12 mouse cellular contexts compared by ENCODE assay signal in the genomic region with DNA sequence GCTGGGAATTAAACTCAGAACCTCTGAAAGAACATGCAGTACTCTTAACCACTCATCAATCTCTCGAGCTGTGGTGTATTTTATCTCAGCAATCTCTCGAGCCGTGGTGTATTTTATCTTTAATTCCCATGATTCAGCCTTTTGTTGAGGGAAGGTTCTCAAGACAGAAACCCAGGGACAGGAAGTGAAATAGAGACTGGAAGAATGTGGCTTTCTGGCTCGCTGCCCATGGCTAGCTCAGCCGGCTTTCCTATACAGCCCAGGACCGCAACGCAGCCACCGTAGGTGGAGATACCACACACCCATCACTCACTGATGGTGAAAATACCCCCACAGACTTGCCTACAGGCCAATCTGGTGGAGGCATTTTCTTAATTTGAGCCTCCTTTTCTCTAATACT. TPM values are rescaled to one million over a fixed set of nuclear protein-coding genes. Genes with fewer than 3 reads are reported as not detected.
DNase-seq lines count a peak whose midpoint lies in the region; ATAC-seq lines count a peak whose summit lies in the region.
"Had no signal": no experiment of that assay in that cellular context is flagged by ENCODE, and none has a peak within 500 bp of the region (broad histone marks: within the 10 kb centered on the region; RNA-seq: fewer than 3 reads in every experiment).

No protein-coding gene starts in this region.

- H3K4me1 ChIP-seq in heart, embryonic 11.5 days (ENCODE audit: control insufficient read depth, insufficient read depth, low read length): no peaks in the 10 kb centered on the region
- H3K4me1 ChIP-seq in midbrain, embryonic 11.5 days (ENCODE audit: control insufficient read depth, insufficient read depth, low read length): peaks cover 3% of the 10 kb centered on the region; the same call in 1 of the 2 replicates
- peaks cover 7% of the 10 kb centered on the region for H3K4me1 ChIP-seq in midbrain, embryonic 14.5 days (ENCODE audit: control insufficient read depth, insufficient read depth, low read length)
- H3K4me1 ChIP-seq in intestine, embryonic 16.5 days (ENCODE audit: control insufficient read depth, insufficient read depth, low read length): peaks cover 4% of the 10 kb centered on the region
- H3K4me1 ChIP-seq: limb, embryonic 15.5 days had no signal

- no peaks in the 10 kb centered on the region for H3K9me3 ChIP-seq in heart, embryonic 11.5 days (replicated peaks; ENCODE audit: control insufficient read depth, low read length)
- no peaks in the 10 kb centered on the region for H3K9me3 ChIP-seq in midbrain, embryonic 11.5 days (ENCODE audit: control insufficient read depth, low read length)
- H3K9me3 ChIP-seq in midbrain, embryonic 14.5 days (ENCODE audit: control insufficient read depth, low read length): no peaks in the 10 kb centered on the region
- H3K9me3 ChIP-seq in intestine, embryonic 16.5 days (ENCODE audit: control insufficient read depth, low read length): no peaks in the 10 kb centered on the region
- H3K9me3 ChIP-seq: limb, embryonic 15.5 days; midbrain, embryonic 10.5 days had no signal

- H3K27ac ChIP-seq in heart, embryonic 11.5 days (ENCODE audit: low read depth, low read length): no peak overlapping the region
- no peak overlapping the region for H3K27ac ChIP-seq in midbrain, embryonic 11.5 days (ENCODE audit: low read depth, low read length)
- H3K27ac ChIP-seq in midbrain, embryonic 14.5 days (replicated peaks; ENCODE audit: low read depth, low read length): no peak overlapping the region
- H3K27ac ChIP-seq in intestine, embryonic 16.5 days (ENCODE audit: low read length): no peak overlapping the region
- H3K27ac ChIP-seq: limb, embryonic 15.5 days; midbrain, embryonic 10.5 days had no signal

- H3K9ac ChIP-seq in heart, embryonic 11.5 days (ENCODE audit: low read depth, low read length): no peak overlapping the region
- no peak overlapping the region for H3K9ac ChIP-seq in midbrain, embryonic 11.5 days (ENCODE audit: low read length)
- H3K9ac ChIP-seq in midbrain, embryonic 14.5 days (replicated peaks; ENCODE audit: low read length): no peak overlapping the region
- no peak overlapping the region for H3K9ac ChIP-seq in intestine, embryonic 16.5 days (ENCODE audit: low read depth, low read length)
- H3K9ac ChIP-seq: limb, embryonic 15.5 days had no signal

- intact Hi-C loops in heart, postnatal 14 days (cut with DNase I): no loop called here

- no peak for ATAC-seq in heart, embryonic 11.5 days (replicated peaks; ENCODE audit: insufficient number of reproducible peaks, low FRiP score, low TSS enrichment)
- ATAC-seq in midbrain, embryonic 11.5 days (ENCODE audit: low FRiP score): no peak
- ATAC-seq in midbrain, embryonic 14.5 days (ENCODE audit: low FRiP score, low TSS enrichment): no peak
- no peak for ATAC-seq in intestine, embryonic 16.5 days

- DNase-seq in heart, postnatal 14 days: peak; percentile 20 to 24
- DNase-seq in midbrain, embryonic 11.5 days (ENCODE audit: low spot score, missing footprints): peak; percentile 81
- no peak for DNase-seq in midbrain, embryonic 14.5 days
- peak; percentile 25 to 45 for DNase-seq in adrenal gland, postnatal 36 days
- no peak for DNase-seq in cerebellum, postnatal 10 days
- DNase-seq: cerebellum, adult 11 months; right cerebral cortex, postnatal 14 days had no signal

- H3K36me3 ChIP-seq in heart, embryonic 11.5 days (ENCODE audit: control insufficient read depth, insufficient read depth, low read length): peaks cover 11% of the 10 kb centered on the region
- H3K36me3 ChIP-seq in midbrain, embryonic 11.5 days (ENCODE audit: control insufficient read depth, insufficient read depth, low read length): peaks cover 23% of the 10 kb centered on the region
- peaks cover 80% of the 10 kb centered on the region for H3K36me3 ChIP-seq in midbrain, embryonic 14.5 days (ENCODE audit: control insufficient read depth, insufficient read depth, low read length)
- H3K36me3 ChIP-seq in intestine, embryonic 16.5 days (ENCODE audit: control insufficient read depth, insufficient read depth, low read length): peaks cover 13% of the 10 kb centered on the region

- 66% methylated on average over 8 of the region's 8 CpGs for WGBS in heart, embryonic 11.5 days (ENCODE audit: insufficient replicate concordance)
- 89% methylated on average over 8 of the region's 8 CpGs for WGBS in midbrain, embryonic 11.5 days
- 90% methylated on average over 8 of the region's 8 CpGs for WGBS in midbrain, embryonic 14.5 days
- WGBS in intestine, embryonic 16.5 days: 69% methylated on average over 8 of the region's 8 CpGs

- no peak overlapping the region for H3K4me3 ChIP-seq in heart, embryonic 11.5 days (ENCODE audit: low read depth, low read length)
- H3K4me3 ChIP-seq in midbrain, embryonic 11.5 days (ENCODE audit: low read depth, low read length): no peak overlapping the region
- H3K4me3 ChIP-seq in midbrain, embryonic 14.5 days (replicated peaks; ENCODE audit: low read depth, low read length): no peak overlapping the region
- no peak overlapping the region for H3K4me3 ChIP-seq in intestine, embryonic 16.5 days (ENCODE audit: low read length)
- H3K4me3 ChIP-seq: erythroblast, embryonic 14.5 days; limb, embryonic 15.5 days; midbrain, embryonic 10.5 days had no signal

- H3K4me2 ChIP-seq in heart, embryonic 11.5 days: no peak overlapping the region
- H3K4me2 ChIP-seq in midbrain, embryonic 11.5 days: no peak overlapping the region
- H3K4me2 ChIP-seq in midbrain, embryonic 14.5 days (ENCODE audit: low read length): no peak overlapping the region
- no peak overlapping the region for H3K4me2 ChIP-seq in intestine, embryonic 16.5 days (ENCODE audit: low read depth, low read length)
- H3K4me2 ChIP-seq: limb, embryonic 15.5 days had no signal

- no peaks in the 10 kb centered on the region for H3K27me3 ChIP-seq in heart, embryonic 11.5 days (ENCODE audit: control insufficient read depth, insufficient read depth, low read length)
- no peaks in the 10 kb centered on the region for H3K27me3 ChIP-seq in midbrain, embryonic 11.5 days (ENCODE audit: control insufficient read depth, insufficient read depth, low read length)
- H3K27me3 ChIP-seq in midbrain, embryonic 14.5 days (ENCODE audit: control insufficient read depth, insufficient read depth, low read length): no peaks in the 10 kb centered on the region
- H3K27me3 ChIP-seq in intestine, embryonic 16.5 days (replicated peaks; ENCODE audit: control insufficient read depth, insufficient read depth, low read length): no peaks in the 10 kb centered on the region
- H3K27me3 ChIP-seq: limb, embryonic 15.5 days had no signal

RNA-seq across cellular contexts. Expression of a gene that starts 7.4 kb away (rescaled TPM):
- 1 to 10 TPM; 5.2 to 5.5 TPM for total RNA-seq in heart, postnatal 14 days (2021)
- 21.8 and 22.9 TPM in 2 replicates for polyA plus RNA-seq in heart, embryonic 11.5 days (2014; fragmentation: Nextera tagmentation; extraction: Ambion mirVana)
- polyA plus RNA-seq in midbrain, embryonic 11.5 days (2014; fragmentation: Nextera tagmentation; extraction: Ambion mirVana): 48.5 and 49.3 TPM in 2 replicates
- polyA plus RNA-seq in midbrain, embryonic 14.5 days (2014; fragmentation: Nextera tagmentation; extraction: Ambion mirVana): 19.0 and 24.5 TPM in 2 replicates
- total RNA-seq in adrenal gland, postnatal 36 days (2021): 10 to 100 TPM in 1 of 2 experiments, 1 to 10 TPM in 1; 8.7 to 13.3 TPM
- polyA plus RNA-seq in intestine, embryonic 16.5 days (2015; fragmentation: Nextera tagmentation; extraction: Ambion mirVana): 16.6 and 19.3 TPM in 2 replicates

RNA-seq across cellular contexts. Expression of a gene that starts 22.0 kb away (rescaled TPM):
- 10 to 100 TPM; 26.2 to 27.6 TPM for total RNA-seq in heart, postnatal 14 days (2021)
- polyA plus RNA-seq in heart, embryonic 11.5 days (2014; fragmentation: Nextera tagmentation; extraction: Ambion mirVana): 75.1 and 76.4 TPM in 2 replicates
- 77.9 and 89.6 TPM in 2 replicates for polyA plus RNA-seq in midbrain, embryonic 11.5 days (2014; fragmentation: Nextera tagmentation; extraction: Ambion mirVana)
- 61.7 and 76.5 TPM in 2 replicates for polyA plus RNA-seq in midbrain, embryonic 14.5 days (2014; fragmentation: Nextera tagmentation; extraction: Ambion mirVana)
- 10 to 100 TPM; 61.2 to 83.6 TPM for total RNA-seq in adrenal gland, postnatal 36 days (2021)
- polyA plus RNA-seq in intestine, embryonic 16.5 days (2015; fragmentation: Nextera tagmentation; extraction: Ambion mirVana): 75.8 and 76.0 TPM in 2 replicates

Comparison
In these comparisons a context has a peak if more than half of its experiments do, and no peak if none do; other contexts are left out.
1. DNase-seq: peak in heart, postnatal 14 days (2 of 2), midbrain, embryonic 11.5 days (single experiment) and adrenal gland, postnatal 36 days (2 of 2); none in midbrain, embryonic 14.5 days (single experiment) and cerebellum, postnatal 10 days (0 of 2).